Comparison of ENCODE assay signal across 22 mouse cellular contexts in the genomic region with DNA sequence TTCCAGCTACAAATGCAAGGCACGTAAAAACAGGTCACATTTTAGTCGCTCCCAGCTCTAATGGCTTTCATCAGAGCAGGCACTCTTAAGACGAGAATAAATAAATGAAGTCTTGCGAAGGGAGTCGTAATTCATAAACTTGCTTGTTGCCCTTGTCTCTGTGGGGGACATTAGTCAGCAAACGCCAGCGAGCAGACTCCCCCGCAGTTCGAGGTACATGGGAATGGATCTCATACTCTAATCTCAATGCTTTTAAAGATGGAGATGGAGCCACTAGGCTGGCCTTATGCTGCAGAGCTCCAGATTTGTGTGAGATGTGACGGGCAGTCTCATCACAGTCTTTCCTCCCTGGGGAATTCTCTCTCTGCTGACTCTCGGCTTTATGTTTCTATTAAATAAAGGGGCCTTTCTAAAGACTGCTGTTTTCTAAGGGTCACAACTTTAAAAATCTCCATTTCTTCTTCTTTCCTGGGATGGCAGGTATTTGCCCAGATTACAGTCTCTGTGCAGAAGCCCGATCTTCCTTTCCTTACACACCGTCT. TPM values are rescaled to one million over a fixed set of nuclear protein-coding genes. Genes with fewer than 3 reads are reported as not detected.
DNase-seq lines count a peak whose midpoint lies in the region; ATAC-seq and TF ChIP-seq lines count a peak whose summit lies in the region.
"Had no signal": no experiment of that assay in that cellular context is flagged by ENCODE, and none has a peak within 500 bp of the region (broad histone marks: within the 10 kb centered on the region; RNA-seq: fewer than 3 reads in every experiment).

No protein-coding gene starts in this region.

- peaks cover 54% of the 10 kb centered on the region for H3K4me1 ChIP-seq in hindbrain, embryonic 10.5 days (replicated peaks)
- peaks cover 29% of the 10 kb centered on the region for H3K4me1 ChIP-seq in hindbrain, embryonic 14.5 days (replicated peaks; ENCODE audit: control insufficient read depth, insufficient read depth, low read length)
- H3K4me1 ChIP-seq in midbrain, embryonic 13.5 days (replicated peaks) = peaks cover 40% of the 10 kb centered on the region
- peaks cover 26% of the 10 kb centered on the region for H3K4me1 ChIP-seq in midbrain, embryonic 10.5 days
- H3K4me1 ChIP-seq in hindbrain, embryonic 11.5 days (replicated peaks; ENCODE audit: control insufficient read depth, insufficient read depth, low read length) = peaks cover under 1% of the 10 kb centered on the region; the same call in 1 of the 2 replicates
- peaks cover 26% of the 10 kb centered on the region for H3K4me1 ChIP-seq in neural tube, embryonic 14.5 days (ENCODE audit: control insufficient read depth, insufficient read depth, low read length)
- H3K4me1 ChIP-seq: embryonic facial prominence, embryonic 15.5 days; liver, embryonic 12.5 days had no signal

- H3K4me3 ChIP-seq in hindbrain, embryonic 10.5 days = no peak overlapping the region
- no peak overlapping the region for H3K4me3 ChIP-seq in hindbrain, embryonic 14.5 days (replicated peaks; ENCODE audit: low read length)
- no peak overlapping the region for H3K4me3 ChIP-seq in midbrain, embryonic 13.5 days (replicated peaks)
- no peak overlapping the region for H3K4me3 ChIP-seq in midbrain, embryonic 10.5 days
- H3K4me3 ChIP-seq in hindbrain, embryonic 11.5 days (ENCODE audit: low read depth, low read length) = no peak overlapping the region
- no peak overlapping the region for H3K4me3 ChIP-seq in neural tube, embryonic 14.5 days (ENCODE audit: low read depth, low read length)
- H3K4me3 ChIP-seq in gastrocnemius, adult 2 months = no peak overlapping the region
- H3K4me3 ChIP-seq: embryonic facial prominence, embryonic 15.5 days; liver, embryonic 12.5 days; midbrain, embryonic 12.5 days had no signal

- ATAC-seq in hindbrain, embryonic 14.5 days (ENCODE audit: low FRiP score) = no peak
- no peak for ATAC-seq in midbrain, embryonic 13.5 days
- ATAC-seq in hindbrain, embryonic 11.5 days (ENCODE audit: low FRiP score) = no peak
- no peak for ATAC-seq in neural tube, embryonic 14.5 days (ENCODE audit: low read depth)
- ATAC-seq: forebrain, embryonic 14.5 days; intestine, postnatal 0 days; liver, embryonic 12.5 days had no signal

- H3K9me3 ChIP-seq in hindbrain, embryonic 10.5 days = no peaks in the 10 kb centered on the region
- no peaks in the 10 kb centered on the region for H3K9me3 ChIP-seq in hindbrain, embryonic 14.5 days (ENCODE audit: control insufficient read depth, low read length)
- no peaks in the 10 kb centered on the region for H3K9me3 ChIP-seq in midbrain, embryonic 13.5 days
- H3K9me3 ChIP-seq in midbrain, embryonic 10.5 days (replicated peaks) = no peaks in the 10 kb centered on the region
- no peaks in the 10 kb centered on the region for H3K9me3 ChIP-seq in hindbrain, embryonic 11.5 days (ENCODE audit: control insufficient read depth, low read length)
- no peaks in the 10 kb centered on the region for H3K9me3 ChIP-seq in neural tube, embryonic 14.5 days (ENCODE audit: control insufficient read depth, low read length)
- H3K9me3 ChIP-seq: embryonic facial prominence, embryonic 15.5 days; liver, embryonic 12.5 days; midbrain, embryonic 12.5 days had no signal

- no peak overlapping the region for H3K4me2 ChIP-seq in hindbrain, embryonic 14.5 days (replicated peaks)
- H3K4me2 ChIP-seq in midbrain, embryonic 13.5 days (replicated peaks) = no peak overlapping the region
- no peak overlapping the region for H3K4me2 ChIP-seq in hindbrain, embryonic 11.5 days (replicated peaks; ENCODE audit: low read depth, low read length)
- H3K4me2 ChIP-seq in neural tube, embryonic 14.5 days (ENCODE audit: low read depth, low read length) = no peak overlapping the region
- H3K4me2 ChIP-seq: embryonic facial prominence, embryonic 15.5 days; liver, embryonic 12.5 days; midbrain, embryonic 12.5 days had no signal

- 79% methylated on average over 13 of the region's 13 CpGs for WGBS in hindbrain, embryonic 10.5 days
- WGBS in hindbrain, embryonic 14.5 days = 48% methylated on average over 13 of the region's 13 CpGs
- 71% methylated on average over 13 of the region's 13 CpGs for WGBS in midbrain, embryonic 13.5 days
- WGBS in midbrain, embryonic 10.5 days = 85% methylated on average over 13 of the region's 13 CpGs
- WGBS in hindbrain, embryonic 11.5 days = 73% methylated on average over 13 of the region's 13 CpGs
- WGBS in neural tube, embryonic 14.5 days = 34% methylated on average over 13 of the region's 13 CpGs

- H3K9ac ChIP-seq in hindbrain, embryonic 14.5 days = no peak overlapping the region
- H3K9ac ChIP-seq in midbrain, embryonic 13.5 days (replicated peaks) = no peak overlapping the region
- H3K9ac ChIP-seq in hindbrain, embryonic 11.5 days (ENCODE audit: low read depth, low read length) = no peak overlapping the region
- no peak overlapping the region for H3K9ac ChIP-seq in neural tube, embryonic 14.5 days (replicated peaks; ENCODE audit: low read depth, low read length)
- H3K9ac ChIP-seq: embryonic facial prominence, embryonic 15.5 days; liver, embryonic 12.5 days; midbrain, embryonic 12.5 days had no signal

- H3K27me3 ChIP-seq in hindbrain, embryonic 10.5 days (ENCODE audit: insufficient read depth, poor library complexity, severe bottlenecking) = no peaks in the 10 kb centered on the region
- H3K27me3 ChIP-seq in hindbrain, embryonic 14.5 days (ENCODE audit: control insufficient read depth, insufficient read depth, low read length) = no peaks in the 10 kb centered on the region
- no peaks in the 10 kb centered on the region for H3K27me3 ChIP-seq in midbrain, embryonic 13.5 days
- H3K27me3 ChIP-seq in midbrain, embryonic 10.5 days (ENCODE audit: low read depth, poor library complexity, severe bottlenecking) = no peaks in the 10 kb centered on the region
- no peaks in the 10 kb centered on the region for H3K27me3 ChIP-seq in hindbrain, embryonic 11.5 days (ENCODE audit: control insufficient read depth, insufficient read depth, low read length)
- no peaks in the 10 kb centered on the region for H3K27me3 ChIP-seq in neural tube, embryonic 14.5 days (ENCODE audit: control insufficient read depth, insufficient read depth, low read length)
- H3K27me3 ChIP-seq: embryonic facial prominence, embryonic 15.5 days; liver, embryonic 12.5 days; midbrain, embryonic 12.5 days had no signal

- TF ChIP-seq CTCF in gastrocnemius, adult 2 months (IDR thresholded peaks at IDR 0.05) = no peak

- no peak for DNase-seq in hindbrain, embryonic 10.5 days (ENCODE audit: low spot score)
- no peak for DNase-seq in hindbrain, embryonic 14.5 days (ENCODE audit: low spot score)
- no peak for DNase-seq in midbrain, embryonic 10.5 days (ENCODE audit: low spot score)
- DNase-seq in hindbrain, embryonic 11.5 days (ENCODE audit: low spot score) = no peak
- DNase-seq in right cerebral cortex, postnatal 36 days (ENCODE audit: low spot score in 2 of 2) = no peak
- DNase-seq in gastrocnemius, adult 2 months = no peak
- DNase-seq: adrenal gland, adult 8-10 months; cerebellum, postnatal 36 days; heart, postnatal 10 days; lung, postnatal 10 days; right cerebral cortex, postnatal 14 days; thymus, postnatal 36 days had no signal

- no peaks in the 10 kb centered on the region for H3K36me3 ChIP-seq in hindbrain, embryonic 10.5 days
- H3K36me3 ChIP-seq in hindbrain, embryonic 14.5 days (replicated peaks; ENCODE audit: control insufficient read depth, insufficient read depth) = no peaks in the 10 kb centered on the region
- H3K36me3 ChIP-seq in midbrain, embryonic 13.5 days = no peaks in the 10 kb centered on the region
- no peaks in the 10 kb centered on the region for H3K36me3 ChIP-seq in midbrain, embryonic 10.5 days
- H3K36me3 ChIP-seq in hindbrain, embryonic 11.5 days (ENCODE audit: control insufficient read depth, insufficient read depth, low read length) = no peaks in the 10 kb centered on the region
- no peaks in the 10 kb centered on the region for H3K36me3 ChIP-seq in neural tube, embryonic 14.5 days (ENCODE audit: control insufficient read depth, insufficient read depth, low read length)
- H3K36me3 ChIP-seq: embryonic facial prominence, embryonic 15.5 days; liver, embryonic 12.5 days; midbrain, embryonic 12.5 days had no signal

- H3K27ac ChIP-seq in hindbrain, embryonic 10.5 days = peak overlapping the region; percentile 64; the same call in 1 of the 2 replicates
- no peak overlapping the region for H3K27ac ChIP-seq in hindbrain, embryonic 14.5 days
- H3K27ac ChIP-seq in midbrain, embryonic 13.5 days = 0 out of 2 replicates have a peak overlapping the region, but pooled peaks have one; percentile 30
- no peak overlapping the region for H3K27ac ChIP-seq in midbrain, embryonic 10.5 days (replicated peaks)
- H3K27ac ChIP-seq in hindbrain, embryonic 11.5 days (ENCODE audit: low read depth, low read length) = 0 out of 2 replicates have a peak overlapping the region, but pooled peaks have one; percentile 14
- peak overlapping the region; percentile 56; the same call in 1 of the 2 replicates for H3K27ac ChIP-seq in neural tube, embryonic 14.5 days (ENCODE audit: low read depth, low read length)
- H3K27ac ChIP-seq in gastrocnemius, adult 2 months = no peak overlapping the region
- H3K27ac ChIP-seq: embryonic facial prominence, embryonic 15.5 days; liver, embryonic 12.5 days; midbrain, embryonic 12.5 days had no signal

- intact Hi-C loops in gastrocnemius, adult 2 months (cut with DNase I) = no loop called here

RNA-seq across cellular contexts. Expression of a gene that starts 39.4 kb away (rescaled TPM):
- 0.16 TPM in 1 of 2 replicates, not detected in the other for polyA plus RNA-seq in hindbrain, embryonic 10.5 days (2016; fragmentation: Nextera tagmentation; extraction: Ambion mirVana)
- polyA plus RNA-seq in hindbrain, embryonic 14.5 days (2014; fragmentation: Nextera tagmentation; extraction: Ambion mirVana) = not detected in 2 replicates
- not detected in 2 replicates for polyA plus RNA-seq in midbrain, embryonic 13.5 days (2015; fragmentation: Nextera tagmentation; extraction: Ambion mirVana)
- polyA plus RNA-seq in midbrain, embryonic 10.5 days (2016; fragmentation: Nextera tagmentation; extraction: Ambion mirVana) = 0.12 TPM in 1 of 2 replicates, not detected in the other
- polyA plus RNA-seq in hindbrain, embryonic 11.5 days (2014; fragmentation: Nextera tagmentation; extraction: Ambion mirVana) = not detected in 2 replicates
- not detected in 2 replicates for polyA plus RNA-seq in neural tube, embryonic 14.5 days (2014; fragmentation: Nextera tagmentation; extraction: Ambion mirVana)
- not detected for total RNA-seq in gastrocnemius, adult 2 months (2021)
- total RNA-seq: gastrocnemius, adult 8-10 months; heart, adult 8-10 months; heart, postnatal 10 days; layer of hippocampus, postnatal 25 days had no signal
- polyA plus RNA-seq: embryonic facial prominence, embryonic 15.5 days; forebrain, embryonic 14.5 days; intestine, postnatal 0 days; midbrain, embryonic 12.5 days had no signal

Comparison
In these comparisons a context has a peak if more than half of its experiments do, and no peak if none do; other contexts are left out.
1. H3K27ac ChIP-seq: peak in hindbrain, embryonic 10.5 days (single experiment), midbrain, embryonic 13.5 days (single experiment), hindbrain, embryonic 11.5 days (single experiment) and neural tube, embryonic 14.5 days (single experiment); none in hindbrain, embryonic 14.5 days (single experiment), midbrain, embryonic 10.5 days (single experiment) and gastrocnemius, adult 2 months (single experiment).